Mouse (Mus musculus) bone marrow macrophage, adult 2 months (primary cell): ENCODE measurements around the gene Car4.

Experiments
- CTCF ChIP-seq: IDR thresholded peaks from 2 replicates; pipeline ENCODE4 v1.5.1; 2012; ENCODE audit warnings: low read depth, mild to moderate bottlenecking, low read length, moderate library complexity
- POLR2A ChIP-seq: IDR thresholded peaks from 2 replicates; pipeline ENCODE4 v1.6.1; 2012; ENCODE audit warnings: mild to moderate bottlenecking, low read depth, low read length, borderline replicate concordance

DNA sequence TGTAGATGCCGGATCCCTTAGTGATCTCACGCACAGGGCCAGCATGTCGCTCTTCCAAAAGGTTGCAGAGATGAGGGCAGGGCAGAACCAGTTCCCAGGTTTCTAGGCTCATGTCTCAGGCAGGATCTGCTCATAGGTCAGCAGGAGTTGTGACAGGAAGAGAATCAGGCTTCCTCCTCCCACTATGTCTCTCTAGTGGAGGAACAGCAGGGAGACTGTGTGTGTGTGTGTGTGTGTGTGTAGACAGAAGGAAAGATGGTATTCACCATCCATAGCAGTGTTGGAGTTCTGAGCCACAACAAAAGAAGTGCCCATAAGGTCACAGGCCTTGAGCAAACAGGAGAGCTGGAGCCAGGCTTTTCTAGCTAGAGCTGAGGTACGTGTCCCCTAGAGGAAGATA is 9.1 kb downstream of the Car4 start:
- no peak for TF ChIP-seq CTCF
- TF ChIP-seq POLR2A = no peak
